Mouse (Mus musculus) hindbrain, embryonic 13.5 days (tissue): ENCODE results near the gene Hyal6. TPM values are rescaled to one million over a fixed set of nuclear protein-coding genes. Genes with fewer than 3 reads are reported as not detected.

ENCODE experiments used
- ATAC-seq: fragments of 200-750 bp; cut with Nextera tagmentation; 2 replicates; pipeline ENCODE4 v1.8.0; 2017; ENCODE audit warnings: moderate TSS enrichment; ENCODE audit not compliant: low FRiP score
- H3K27ac ChIP-seq: fragments of 300-500 bp; sonication (generic); 2 replicates; pipeline ENCODE4 v1.5.1; 2015; ENCODE audit warnings: inconsistent platforms, mild to moderate bottlenecking, moderate library complexity
- H3K27me3 ChIP-seq: fragments of 300-500 bp; sonication (generic); 2 replicates; pipeline ENCODE4 v1.6.1; 2015; ENCODE audit warnings: mild to moderate bottlenecking, inconsistent platforms
- H3K36me3 ChIP-seq: fragments of 300-500 bp; sonication (generic); 2 replicates; pipeline ENCODE4 v1.6.1; 2015; ENCODE audit warnings: mild to moderate bottlenecking, inconsistent platforms
- H3K4me1 ChIP-seq: fragments of 300-500 bp; sonication (generic); replicated peaks from 2 replicates; pipeline ENCODE4 v1.6.1; 2015; ENCODE audit warnings: inconsistent platforms
- H3K4me2 ChIP-seq: fragments of 300-500 bp; sonication (generic); 2 replicates; pipeline ENCODE4 v1.6.1; 2015; ENCODE audit warnings: inconsistent platforms, mild to moderate bottlenecking, moderate library complexity
- H3K4me3 ChIP-seq: fragments of 300-500 bp; sonication (generic); 2 replicates; pipeline ENCODE4 v1.5.1; 2015; ENCODE audit warnings: mild to moderate bottlenecking, inconsistent platforms
- H3K9ac ChIP-seq: fragments of 300-500 bp; sonication (generic); 2 replicates; pipeline ENCODE4 v1.6.1; 2015; ENCODE audit warnings: mild to moderate bottlenecking, inconsistent platforms
- H3K9me3 ChIP-seq: fragments of 300-500 bp; sonication (generic); 2 replicates; pipeline ENCODE4 v1.6.1; 2016; ENCODE audit warnings: inconsistent platforms
- WGBS: fragments of 180-500 bp; shearing (Covaris S2); methylation state at CpG from one replicate; pipeline ENCODE4 v1.1.7; 2015; 5-methylcytosine and 5-hydroxymethylcytosine counted together
- polyA plus RNA-seq: library from polyadenylated mRNA; unstranded; fragments of >200 nt; fragmentation: Nextera tagmentation; extraction: Ambion mirVana; gene quantifications from 2 replicates; pipeline ENCODE4 v1.2.1, GENCODE M21; 2015

Gene Hyal6
- polyA plus RNA-seq, 1 experiment from 2014 or later: not detected

DNA sequence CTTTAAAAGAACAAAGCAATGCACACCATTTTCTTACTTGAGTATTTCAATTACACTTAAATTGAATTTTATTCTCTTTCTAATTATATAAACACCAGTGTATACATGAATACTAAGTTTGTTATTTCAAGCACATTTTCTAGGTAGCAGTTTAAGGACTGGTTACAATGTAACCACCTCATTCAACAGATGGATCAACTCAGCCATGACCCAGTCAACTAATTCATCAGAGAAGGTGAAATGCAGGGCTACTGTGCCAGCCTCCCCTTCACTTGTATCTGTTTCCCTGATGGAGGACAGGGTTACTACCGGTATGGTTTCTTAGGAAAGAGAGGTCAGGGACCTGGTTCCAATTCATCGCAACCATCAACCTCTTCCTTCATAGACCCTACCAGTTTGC lies 33.2 kb downstream of the Hyal6 start:
- H3K4me2 ChIP-seq: no peak overlapping the region
- no peak overlapping the region for H3K27ac ChIP-seq
- H3K9me3 ChIP-seq: no peaks in the 10 kb centered on the region
- H3K27me3 ChIP-seq: no peaks in the 10 kb centered on the region
- ATAC-seq: no peak
- no peaks in the 10 kb centered on the region for H3K4me1 ChIP-seq
- WGBS: 86% methylated on average over 2 of the region's 2 CpGs
- H3K4me3 ChIP-seq: no peak overlapping the region
- H3K36me3 ChIP-seq: no peaks in the 10 kb centered on the region
- H3K9ac ChIP-seq: no peak overlapping the region

DNA sequence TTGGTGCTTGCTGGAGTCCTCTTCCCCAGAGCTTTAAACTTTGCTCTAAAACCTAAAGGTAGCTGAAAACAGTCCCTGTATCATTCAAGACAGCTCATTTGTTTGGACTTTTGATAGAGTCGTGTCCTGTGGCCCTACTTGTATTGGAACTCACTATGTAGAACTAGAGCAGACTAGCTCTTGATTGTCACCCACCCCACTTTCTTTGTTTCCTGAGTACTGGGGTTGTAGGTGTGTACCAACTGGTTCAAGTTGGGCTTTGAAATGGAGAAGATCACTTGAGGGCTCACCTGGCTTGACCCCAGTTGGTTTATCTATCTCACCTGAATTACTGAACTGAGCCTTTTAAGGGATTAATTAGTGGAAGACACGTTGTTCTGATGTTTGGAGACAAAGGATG lies 46.1 kb downstream of the Hyal6 start:
- no peak for ATAC-seq
- H3K4me2 ChIP-seq: no peak overlapping the region
- no peaks in the 10 kb centered on the region for H3K27me3 ChIP-seq
- H3K4me3 ChIP-seq: no peak overlapping the region
- 77% methylated on average over 2 of the region's 2 CpGs for WGBS
- no peaks in the 10 kb centered on the region for H3K36me3 ChIP-seq
- no peak overlapping the region for H3K9ac ChIP-seq
- H3K4me1 ChIP-seq: no peaks in the 10 kb centered on the region
- H3K9me3 ChIP-seq: no peaks in the 10 kb centered on the region
- no peak overlapping the region for H3K27ac ChIP-seq

DNA sequence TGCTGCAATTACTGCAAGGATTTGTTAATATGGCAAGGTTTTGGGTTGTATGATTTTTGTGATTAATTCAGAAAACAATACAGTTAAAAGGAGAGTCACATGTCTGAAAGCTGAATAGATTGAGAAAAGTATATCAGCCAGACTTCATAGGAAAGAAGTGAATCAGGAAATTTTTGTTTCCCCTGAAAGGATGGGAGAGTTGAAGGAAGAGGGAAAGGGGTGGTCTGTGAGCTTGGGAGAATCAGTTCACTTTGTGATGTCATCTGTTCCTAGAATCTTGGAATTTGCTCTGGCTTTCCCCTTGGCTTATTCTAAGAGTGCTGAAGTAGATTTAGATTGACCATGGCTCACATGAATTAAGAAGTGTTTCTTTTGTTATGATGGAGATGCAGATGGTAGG lies 57.8 kb downstream of the Hyal6 start, which contains the start of gene Spam1:
Spam1 (plus strand) TSS at position 301 of the 400 bp plus-strand sequence.
- H3K36me3 ChIP-seq: no peaks in the 10 kb centered on the region
- H3K27me3 ChIP-seq: no peaks in the 10 kb centered on the region
- H3K27ac ChIP-seq: no peak within 1 kb of the TSS
- no peak within 1 kb of the TSS for H3K4me2 ChIP-seq
- ATAC-seq: no peak
- H3K9me3 ChIP-seq: no peaks in the 10 kb centered on the region
- no peak within 1 kb of the TSS for H3K9ac ChIP-seq
- H3K4me3 ChIP-seq: no peak within 1 kb of the TSS
- no peaks in the 10 kb centered on the region for H3K4me1 ChIP-seq

Other genes starting within 250 kb of the Hyal6 start
- gene Iqub, start 218.2 kb upstream of the Hyal6 start, polyA plus RNA-seq: 1.8 and 3.6 TPM in 2 replicates
- 412 and 413 TPM in 2 replicates for gene Ndufa5, start 205.2 kb upstream of the Hyal6 start, polyA plus RNA-seq
- not detected in 2 replicates for gene Asb15, start 205.1 kb upstream of the Hyal6 start, polyA plus RNA-seq
- gene Lmod2, start 135.5 kb upstream of the Hyal6 start, polyA plus RNA-seq: not detected in 2 replicates
- 63.5 and 66.2 TPM in 2 replicates for gene Wasl, start 68.2 kb upstream of the Hyal6 start, polyA plus RNA-seq
- not detected in 2 replicates for gene Hyal4, start 15.1 kb downstream of the Hyal6 start, polyA plus RNA-seq
- gene Spam1, start 57.9 kb downstream of the Hyal6 start, polyA plus RNA-seq: not detected in 2 replicates
- not detected in 2 replicates for gene Hyal5, start 124.8 kb downstream of the Hyal6 start, polyA plus RNA-seq
- 2.0 TPM in 2 replicates for gene Tmem229a, start 223.1 kb downstream of the Hyal6 start, polyA plus RNA-seq